Mouse (Mus musculus) lung, postnatal 0 days (tissue): ENCODE measurements around the gene Bcl2l11. TPM values are rescaled to one million over a fixed set of nuclear protein-coding genes. Genes with fewer than 3 reads are reported as not detected.

Experiments used
- ATAC-seq: fragments of 200-750 bp; cut with Nextera tagmentation; 2 replicates; pipeline ENCODE4 v1.8.0; 2017; ENCODE audit warnings: moderate library complexity
- DNase-seq: peaks from one replicate; pipeline ENCODE4 v3.0.0-alpha.2; 2016; ENCODE audit warnings: low spot score
- H3K27ac ChIP-seq: fragments of 300-500 bp; sonication (generic); 2 replicates; pipeline ENCODE4 v1.5.1; 2014; ENCODE audit warnings: antibody characterized with exemption, mild to moderate bottlenecking, low read length, mixed read lengths
- H3K27me3 ChIP-seq: fragments of 300-500 bp; sonication (generic); replicated peaks from 2 replicates; pipeline ENCODE4 v1.6.1; 2014; ENCODE audit warnings: low read length, mixed read lengths; ENCODE audit not compliant: insufficient read depth
- H3K36me3 ChIP-seq: fragments of 300-500 bp; sonication (generic); 2 replicates; pipeline ENCODE4 v1.6.1; 2014; ENCODE audit warnings: low read length, mixed read lengths; ENCODE audit not compliant: insufficient read depth
- H3K4me1 ChIP-seq: fragments of 300-500 bp; sonication (generic); 2 replicates; pipeline ENCODE4 v1.6.1; 2014; ENCODE audit warnings: antibody characterized with exemption, low read depth, low read length, mixed read lengths; ENCODE audit not compliant: insufficient read depth
- H3K4me2 ChIP-seq: fragments of 300-500 bp; sonication (generic); replicated peaks from 2 replicates; pipeline ENCODE4 v1.6.1; 2014; ENCODE audit warnings: low read depth, mild to moderate bottlenecking, low read length, moderate library complexity, mixed read lengths
- H3K4me3 ChIP-seq: fragments of 300-500 bp; sonication (generic); 2 replicates; pipeline ENCODE4 v1.5.1; 2014; ENCODE audit warnings: low read depth, low read length
- H3K9ac ChIP-seq: fragments of 300-500 bp; sonication (generic); replicated peaks from 2 replicates; pipeline ENCODE4 v1.6.1; 2014; ENCODE audit warnings: low read depth, mild to moderate bottlenecking
- H3K9me3 ChIP-seq: fragments of 300-500 bp; sonication (generic); 2 replicates; pipeline ENCODE4 v1.6.1; 2016; ENCODE audit warnings: low read length, mixed read lengths
- CTCF ChIP-seq: IDR thresholded peaks from 2 replicates; pipeline ENCODE4 v1.5.1; 2016; ENCODE audit warnings: antibody characterized with exemption, mild to moderate bottlenecking
- EP300 ChIP-seq: IDR thresholded peaks from 2 replicates; pipeline ENCODE4 v1.6.1; 2016; ENCODE audit warnings: antibody characterized with exemption, mild to moderate bottlenecking, control low read depth
- WGBS: fragments of 180-500 bp; shearing (Covaris S2); extraction: QIAGEN DNeasy Blood & Tissue Kit; methylation state at CpG from one replicate; pipeline ENCODE4 v1.1.7; 2014; 5-methylcytosine and 5-hydroxymethylcytosine counted together
- polyA plus RNA-seq: library from polyadenylated mRNA; unstranded; fragments of >200 nt; fragmentation: Nextera tagmentation; extraction: Ambion mirVana; gene quantifications from 2 replicates; pipeline ENCODE4 v1.2.1, GENCODE M21; 2015

The Bcl2l11 gene
- polyA plus RNA-seq, 1 experiment from 2014 or later: 18.5 TPM

DNA sequence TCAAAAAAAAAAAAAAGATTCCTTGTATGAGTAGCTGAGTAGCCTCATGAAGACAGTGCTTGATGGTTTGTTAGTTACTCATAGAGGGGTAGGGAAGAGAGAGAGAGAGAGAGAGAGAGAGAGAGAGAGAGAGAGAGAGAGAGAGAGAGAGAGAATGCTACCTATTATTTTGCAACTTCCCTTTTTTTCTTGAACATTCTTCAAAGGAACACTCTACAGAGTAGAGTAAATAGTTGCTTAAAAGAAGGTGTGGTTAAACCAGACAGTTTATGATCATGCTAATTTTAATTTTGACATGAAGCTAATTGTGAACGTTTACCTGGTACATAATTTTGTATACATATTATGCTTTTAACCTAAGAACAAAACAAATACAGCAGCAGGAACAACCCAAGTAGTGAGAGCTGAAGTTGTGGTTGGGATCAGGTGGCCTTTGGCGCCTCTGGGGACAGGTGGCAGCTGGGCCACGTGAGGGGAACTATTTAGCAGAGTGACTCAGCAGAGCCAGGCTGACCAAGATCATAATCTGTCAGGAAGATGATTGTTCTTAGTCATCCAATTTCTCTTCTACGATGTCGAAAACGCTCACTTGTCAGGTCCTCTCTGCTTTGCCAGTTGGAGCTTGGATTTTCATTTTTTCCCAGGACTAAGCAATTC lies 78.0 kb downstream of the Bcl2l11 start:
- ATAC-seq (peak; percentile 52; the same call in 1 of the 2 replicates), DNase-seq (peak; percentile 59)
- H3K4me1 ChIP-seq: no peaks in the 10 kb centered on the region
- H3K4me2 ChIP-seq: no peak overlapping the region
- no peak overlapping the region for H3K27ac ChIP-seq
- 63% methylated on average over 6 of the region's 6 CpGs for WGBS
- H3K4me3 ChIP-seq: no peak overlapping the region
- no peaks in the 10 kb centered on the region for H3K9me3 ChIP-seq
- H3K36me3 ChIP-seq: no peaks in the 10 kb centered on the region
- TF ChIP-seq CTCF (no peak), EP300 (no peak)
- H3K27me3 ChIP-seq: no peaks in the 10 kb centered on the region
- H3K9ac ChIP-seq: no peak overlapping the region

DNA sequence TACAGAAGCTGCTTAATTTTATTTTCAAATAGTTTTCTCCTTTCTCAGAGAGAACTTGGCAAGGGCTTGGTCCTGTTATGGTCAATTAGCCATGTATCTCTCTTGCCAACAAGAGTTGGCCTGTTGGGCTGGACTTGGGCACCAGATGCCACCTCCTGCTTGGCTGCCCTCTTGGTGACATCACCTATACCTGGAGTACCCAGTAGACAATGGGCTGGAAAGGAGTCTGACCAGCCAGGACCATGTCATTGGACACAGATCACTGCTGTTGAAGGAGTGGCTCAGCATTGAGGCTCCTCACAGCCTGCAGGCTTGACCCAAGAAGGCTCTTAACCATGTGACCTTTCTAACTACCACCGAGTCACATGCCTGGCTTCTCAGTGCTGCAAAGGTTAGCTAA lies 82.7 kb downstream of the Bcl2l11 start:
- ATAC-seq (no peak), DNase-seq (no peak)
- H3K27me3 ChIP-seq: no peaks in the 10 kb centered on the region
- no peak overlapping the region for H3K4me2 ChIP-seq
- H3K4me3 ChIP-seq: no peak overlapping the region
- H3K9ac ChIP-seq: no peak overlapping the region
- 80% methylated on average over 1 of the region's 1 CpGs for WGBS
- H3K27ac ChIP-seq: no peak overlapping the region
- no peaks in the 10 kb centered on the region for H3K9me3 ChIP-seq
- no peaks in the 10 kb centered on the region for H3K36me3 ChIP-seq
- peaks cover 9% of the 10 kb centered on the region; the same call in 1 of the 2 replicates for H3K4me1 ChIP-seq
- TF ChIP-seq CTCF: no peak
- no peak for TF ChIP-seq EP300

DNA sequence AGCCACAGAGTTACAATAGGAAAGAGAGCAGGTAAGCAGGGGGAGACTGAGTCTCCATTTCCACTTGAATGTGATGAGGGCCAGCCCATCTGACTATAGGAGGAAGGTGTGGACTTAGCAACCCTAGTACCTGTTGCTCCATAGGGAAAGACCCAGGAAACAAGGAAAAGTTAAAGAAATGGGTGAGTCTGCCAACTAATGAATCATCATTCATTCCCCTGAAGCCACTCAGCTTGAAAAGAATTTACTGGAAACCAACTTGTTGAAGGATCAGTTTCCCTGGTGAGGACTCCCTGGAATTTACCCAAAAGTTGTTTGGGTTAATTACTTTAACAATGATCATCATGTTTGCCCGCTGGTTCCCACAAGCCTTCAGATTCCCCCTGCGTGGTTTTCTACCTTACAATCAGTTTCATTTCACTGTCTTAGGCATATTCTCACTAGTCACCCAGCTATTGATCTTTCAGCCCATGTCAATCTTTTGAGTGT lies 84.0 kb downstream of the Bcl2l11 start:
- H3K27me3 ChIP-seq: no peaks in the 10 kb centered on the region
- H3K4me2 ChIP-seq: no peak overlapping the region
- H3K4me3 ChIP-seq: no peak overlapping the region
- no peak for ATAC-seq
- 76% methylated on average over 2 of the region's 2 CpGs for WGBS
- peak; percentile 32 for DNase-seq
- H3K9me3 ChIP-seq: no peaks in the 10 kb centered on the region
- TF ChIP-seq EP300: no peak
- no peak for TF ChIP-seq CTCF
- H3K36me3 ChIP-seq: no peaks in the 10 kb centered on the region
- H3K9ac ChIP-seq: no peak overlapping the region
- peaks cover 9% of the 10 kb centered on the region; the same call in 1 of the 2 replicates for H3K4me1 ChIP-seq
- H3K27ac ChIP-seq: no peak overlapping the region

DNA sequence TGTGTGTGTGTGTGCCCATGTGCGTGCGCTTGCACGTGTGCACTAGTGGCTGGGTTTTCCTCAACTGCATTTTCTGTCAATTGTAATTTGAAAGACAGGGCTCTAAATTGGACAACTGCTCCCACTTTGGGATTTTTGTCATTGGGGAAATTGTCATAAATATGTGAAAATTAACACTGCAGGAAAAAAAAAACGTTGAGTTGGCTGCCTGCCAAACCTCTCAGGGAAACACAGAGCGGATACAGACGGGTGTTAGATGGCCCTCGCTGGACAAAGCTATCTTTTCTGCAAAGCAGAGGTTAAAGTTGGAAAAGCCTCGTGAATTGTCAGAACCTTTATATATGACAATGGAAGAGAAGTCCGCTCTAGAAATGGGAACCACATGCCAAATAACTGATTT lies 84.5 kb downstream of the Bcl2l11 start:
- no peak overlapping the region for H3K9ac ChIP-seq
- H3K27me3 ChIP-seq: no peaks in the 10 kb centered on the region
- no peaks in the 10 kb centered on the region for H3K9me3 ChIP-seq
- no peak overlapping the region for H3K4me3 ChIP-seq
- H3K36me3 ChIP-seq: no peaks in the 10 kb centered on the region
- no peak overlapping the region for H3K27ac ChIP-seq
- 27% methylated on average over 9 of the region's 9 CpGs for WGBS
- TF ChIP-seq CTCF (no peak), EP300 (no peak)
- no peak for DNase-seq
- H3K4me2 ChIP-seq: no peak overlapping the region
- no peak for ATAC-seq
- H3K4me1 ChIP-seq: peaks cover 9% of the 10 kb centered on the region; the same call in 1 of the 2 replicates

DNA sequence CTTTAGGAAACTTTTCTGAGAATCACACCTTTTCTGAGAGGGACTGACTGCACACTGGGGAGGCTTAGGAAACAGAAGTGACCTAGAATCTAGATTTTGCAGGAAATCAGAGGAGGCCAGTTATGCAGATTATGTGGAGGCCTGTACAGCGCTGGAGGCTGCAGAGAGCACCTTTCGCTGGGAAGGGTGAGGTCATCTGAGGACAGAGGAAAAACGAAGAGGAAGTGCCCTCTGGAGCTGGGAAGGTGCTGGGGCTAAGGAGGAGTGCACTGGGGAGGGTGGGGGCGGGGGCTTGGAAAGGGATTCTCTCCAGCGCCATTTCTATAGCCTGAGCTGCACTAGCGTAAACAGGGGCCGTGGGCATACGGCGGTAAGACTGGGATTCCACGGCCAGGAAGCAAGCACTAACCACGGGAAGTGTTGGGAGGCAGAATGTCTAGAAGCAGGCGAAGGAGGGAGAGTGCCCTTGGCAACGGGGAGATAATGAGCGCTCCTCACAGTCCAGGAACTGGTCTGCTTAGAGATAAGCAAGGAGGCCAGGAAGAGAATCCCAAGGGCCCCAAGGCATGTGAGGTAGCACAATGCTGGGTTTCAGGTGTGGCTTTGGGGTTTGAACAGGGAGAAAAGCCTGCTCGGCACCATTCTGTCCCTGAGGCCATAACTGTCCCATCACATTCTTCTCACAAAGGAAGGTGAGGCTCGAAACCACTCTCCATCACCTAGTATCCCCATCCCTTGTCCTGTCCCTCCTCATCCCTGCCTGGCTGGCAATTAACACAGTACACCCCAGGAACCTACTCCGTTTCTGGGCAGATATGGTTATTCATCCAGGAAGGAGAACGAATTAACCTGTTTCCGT lies 85.4 kb downstream of the Bcl2l11 start:
- Histone ChIP-seq H3K4me1 (peaks cover 9% of the 10 kb centered on the region; the same call in 1 of the 2 replicates), H3K36me3 (no peaks in the 10 kb centered on the region), H3K9ac (no peak overlapping the region), H3K9me3 (no peaks in the 10 kb centered on the region), H3K27me3 (no peaks in the 10 kb centered on the region), H3K4me3 (no peak overlapping the region), H3K27ac (no peak overlapping the region), H3K4me2 (peak overlapping the region; percentile 33)
- TF ChIP-seq EP300: no peak
- no peak for TF ChIP-seq CTCF
- 24% methylated on average over 19 of the region's 19 CpGs for WGBS
- peak; percentile 29 for DNase-seq
- peak; percentile 70 for ATAC-seq

DNA sequence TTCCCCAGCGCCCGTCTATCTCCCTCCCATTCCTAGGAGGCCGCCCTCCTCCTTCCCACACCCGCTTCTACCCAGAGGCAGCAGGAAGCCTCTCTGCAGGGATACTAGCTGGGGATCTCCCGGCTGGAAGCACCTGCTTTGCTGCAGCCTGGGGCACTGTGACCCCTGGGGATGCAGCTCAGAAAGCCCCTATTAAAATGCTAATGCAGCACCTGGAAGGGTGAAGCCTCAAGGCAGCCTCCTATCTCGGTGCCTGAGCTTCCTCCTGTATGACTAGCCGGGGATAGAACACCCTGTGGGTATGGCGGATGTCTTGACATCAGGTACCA lies 86.0 kb downstream of the Bcl2l11 start:
- DNase-seq: no peak
- Histone ChIP-seq H3K4me1 (peaks cover 9% of the 10 kb centered on the region; the same call in 1 of the 2 replicates), H3K9me3 (no peaks in the 10 kb centered on the region), H3K4me2 (no peak overlapping the region), H3K27ac (no peak overlapping the region), H3K4me3 (no peak overlapping the region), H3K36me3 (no peaks in the 10 kb centered on the region), H3K27me3 (no peaks in the 10 kb centered on the region), H3K9ac (no peak overlapping the region)
- WGBS: 47% methylated on average over 8 of the region's 8 CpGs
- TF ChIP-seq EP300: no peak
- no peak for TF ChIP-seq CTCF
- peak; percentile 17; the same call in 1 of the 2 replicates for ATAC-seq
